Mouse (Mus musculus) left cerebral cortex, adult 8-10 months (tissue): ENCODE measurements around the gene AC141477.1. TPM values are rescaled to one million over a fixed set of nuclear protein-coding genes. Genes with fewer than 3 reads are reported as not detected.

ENCODE experiments used
- DNase-seq, 2 experiments: peaks; one replicate each; pipeline ENCODE4 v3.0.0; 2022; ENCODE audit warnings: low spot score in 2 of 2
- total RNA-seq, 4 experiments: library from RNA; stranded (reverse); gene quantifications; 2 replicates each; pipeline ENCODE4 v1.2.4; 2022

The AC141477.1 gene
- total RNA-seq, 4 experiments from 2014 or later: not detected

- DNase-seq: peak; percentile 13 to 66
Observed at GRCm38 (mm10) chr10:76416811-76417210, 23.4 kb downstream of the AC141477.1 start.

GRCm38 (mm10) chr10:76408520-76408919 lies 31.7 kb downstream of the AC141477.1 start:
- DNase-seq: no peak

- DNase-seq: no peak
Observed at GRCm38 (mm10) chr10:76392596-76392995, 47.6 kb downstream of the AC141477.1 start.

- DNase-seq: no peak
Observed at GRCm38 (mm10) chr10:76391786-76392185, 48.5 kb downstream of the AC141477.1 start.

GRCm38 (mm10) chr10:76391166-76391565 lies 49.1 kb downstream of the AC141477.1 start:
- DNase-seq: no peak

Other genes starting within 250 kb of the AC141477.1 start
- gene Prmt2, start 202.6 kb downstream of the AC141477.1 start, total RNA-seq: 10 to 100 TPM; 46.5 to 57.7 (median 56.5) TPM
- gene S100b, start 186.6 kb downstream of the AC141477.1 start, total RNA-seq: 100 to 1,000 TPM; 175 to 204 (median 187) TPM
- gene Dip2a, start 95.2 kb downstream of the AC141477.1 start, total RNA-seq: 10 to 100 TPM; 62.9 to 72.8 (median 64.5) TPM
- 10 to 100 TPM; 26.1 to 33.6 (median 29.0) TPM for gene Pcnt, start 2.3 kb upstream of the AC141477.1 start, total RNA-seq
- not detected for gene 2610028H24Rik, start 8.6 kb upstream of the AC141477.1 start, total RNA-seq
- 10 to 100 TPM; 46.2 to 56.3 (median 50.2) TPM for gene Mcm3ap, start 28.5 kb upstream of the AC141477.1 start, total RNA-seq
- gene Ybey, start 28.7 kb upstream of the AC141477.1 start, total RNA-seq: 1 to 10 TPM; 4.0 to 5.4 (median 4.0) TPM
- 10 to 100 TPM; 49.1 to 67.2 (median 58.5) TPM for gene Lss, start 91.1 kb upstream of the AC141477.1 start, total RNA-seq
- not detected for gene Spatc1l, start 121.8 kb upstream of the AC141477.1 start, total RNA-seq
- gene Ftcd, start 135.2 kb upstream of the AC141477.1 start, total RNA-seq: under 1 TPM in 2 of 4 experiments, not detected in 2; 0.15 to 0.17 TPM
- 10 to 100 TPM; 11.0 to 13.7 (median 11.7) TPM for gene Col6a2, start 183.2 kb upstream of the AC141477.1 start, total RNA-seq